Mouse (Mus musculus) lung, postnatal 36 days (tissue): ENCODE data around the gene Carnmt1.
A peak's percentile ranks its signal among the peaks of the same experiment; 100 is the strongest.

Experiments
- DNase-seq: peaks from one replicate; pipeline ENCODE4 v3.0.0; 2022; ENCODE audit warnings: mixed read lengths

Carnmt1 gene

GRCm38 (mm10) chr19:18654984-18655383, 15.6 kb upstream of the Carnmt1 start:
- DNase-seq = no peak

DNA sequence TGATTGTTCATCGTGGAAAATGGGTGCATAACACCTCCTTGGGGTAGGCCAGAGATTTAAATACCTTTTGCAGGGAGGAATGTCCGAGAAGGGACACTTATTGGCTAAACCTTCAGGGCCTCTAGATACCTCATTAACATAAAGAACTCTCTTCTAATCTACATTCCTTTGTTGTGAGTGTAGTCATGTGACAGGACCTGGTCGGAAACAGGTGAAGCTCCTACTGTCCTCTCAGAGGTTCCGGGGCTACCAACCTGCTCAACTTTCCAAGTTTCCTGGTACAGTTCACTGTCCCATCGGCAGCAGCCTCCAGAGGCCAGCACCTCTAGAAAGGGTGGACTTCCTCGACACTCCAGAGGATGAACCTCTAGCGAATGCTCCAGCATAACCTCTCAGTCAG, 14.6 kb upstream of the Carnmt1 start:
- DNase-seq = no peak

DNA sequence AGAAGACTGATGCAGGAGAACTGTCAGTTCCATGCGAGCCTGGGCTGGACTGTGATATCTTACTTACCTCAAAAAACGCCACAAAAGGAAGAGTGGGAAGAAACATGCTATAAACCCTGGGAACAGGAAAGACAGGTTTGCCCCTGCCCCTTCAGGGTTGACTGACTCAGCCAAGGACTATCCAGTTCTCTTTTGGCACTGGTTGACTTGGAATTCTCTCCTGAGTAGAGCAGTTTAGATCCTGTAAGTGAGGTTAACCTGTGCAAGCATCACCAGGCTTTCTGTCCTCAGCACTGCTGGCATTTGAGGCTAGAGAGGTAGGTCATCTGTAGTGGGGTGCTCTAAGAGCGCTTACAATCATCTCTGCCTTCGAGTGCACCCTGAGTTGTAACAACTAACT, 12.1 kb upstream of the Carnmt1 start:
- peak; percentile 52 for DNase-seq

GRCm38 (mm10) chr19:18659349-18659748, 11.2 kb upstream of the Carnmt1 start:
- no peak for DNase-seq

DNA sequence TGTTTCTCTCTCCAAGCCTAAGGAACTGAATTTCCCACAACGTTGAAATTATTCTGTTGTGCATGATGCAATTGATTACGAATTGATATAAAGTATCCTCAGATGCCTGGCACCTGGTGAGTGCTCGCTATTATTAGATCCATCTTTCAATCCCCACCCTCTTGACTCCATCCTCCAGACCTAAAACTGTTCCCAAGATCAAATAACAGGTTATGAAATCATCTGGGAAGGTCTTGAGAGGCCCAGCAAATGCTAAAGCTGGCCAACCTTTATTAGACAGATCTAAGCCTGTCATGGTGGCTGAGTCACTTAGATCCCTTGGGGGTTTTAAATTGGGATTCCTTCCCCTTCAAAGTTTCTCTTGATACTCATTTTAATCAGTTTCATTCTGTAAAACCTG, 10.1 kb upstream of the Carnmt1 start:
- no peak for DNase-seq

GRCm38 (mm10) chr19:18661683-18662082, 8.9 kb upstream of the Carnmt1 start:
- no peak for DNase-seq

DNA sequence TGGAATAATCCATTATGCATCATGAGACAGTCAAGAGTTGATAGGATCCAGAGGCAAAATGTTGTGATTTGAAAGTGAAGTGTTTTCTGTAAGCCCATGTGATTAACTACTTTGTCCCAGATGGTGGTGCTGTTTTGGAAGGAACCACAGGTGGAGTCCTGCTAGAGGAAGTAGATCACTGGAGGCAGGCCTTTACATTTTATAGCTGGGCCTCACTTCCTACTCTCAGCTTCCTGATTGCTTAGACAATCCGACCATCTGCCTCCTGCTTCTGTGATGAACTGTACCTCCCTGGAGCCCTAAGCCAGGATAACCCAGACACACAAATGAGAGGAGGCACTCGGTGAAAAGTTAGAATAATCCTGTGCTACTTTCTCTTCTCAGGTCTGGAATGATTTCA, 6.7 kb upstream of the Carnmt1 start:
- no peak for DNase-seq

GRCm38 (mm10) chr19:18666966-18667365, 3.6 kb upstream of the Carnmt1 start:
- DNase-seq = no peak

GRCm38 (mm10) chr19:18669551-18669950, 1.0 kb upstream of the Carnmt1 start:
- no peak for DNase-seq

GRCm38 (mm10) chr19:18671056-18671741, 635 bp downstream of the Carnmt1 start:
- peak; percentile 49 for DNase-seq

- peak; percentile 25 for DNase-seq
Observed at GRCm38 (mm10) chr19:18672498-18672897, 1.9 kb downstream of the Carnmt1 start.

GRCm38 (mm10) chr19:18673116-18673515, 2.6 kb downstream of the Carnmt1 start:
- DNase-seq = peak; percentile 17

- no peak for DNase-seq
Observed at GRCm38 (mm10) chr19:18682142-18682541, 11.6 kb downstream of the Carnmt1 start.

GRCm38 (mm10) chr19:18687556-18687955, 17.0 kb downstream of the Carnmt1 start:
- DNase-seq = peak; percentile 76

DNA sequence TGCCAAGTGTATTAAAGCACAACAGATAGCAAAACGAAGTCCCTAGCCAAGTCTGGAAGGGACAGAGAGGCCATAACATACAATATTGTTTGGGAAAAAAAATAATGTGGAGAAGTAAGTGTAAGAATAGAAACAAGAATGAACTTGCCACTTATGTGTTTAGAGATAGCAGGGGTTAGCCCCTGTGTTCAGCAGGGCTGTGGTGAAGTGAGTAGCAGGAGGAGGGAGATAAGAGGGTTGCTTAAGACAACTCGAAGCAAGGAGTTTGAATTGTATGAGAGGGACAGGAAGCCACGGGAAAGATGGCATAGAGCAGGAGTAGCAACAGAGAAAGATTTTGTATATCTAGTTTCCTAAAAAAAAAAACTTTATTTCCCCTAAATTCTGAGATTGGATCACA, 21.6 kb downstream of the Carnmt1 start:
- DNase-seq = no peak

DNA sequence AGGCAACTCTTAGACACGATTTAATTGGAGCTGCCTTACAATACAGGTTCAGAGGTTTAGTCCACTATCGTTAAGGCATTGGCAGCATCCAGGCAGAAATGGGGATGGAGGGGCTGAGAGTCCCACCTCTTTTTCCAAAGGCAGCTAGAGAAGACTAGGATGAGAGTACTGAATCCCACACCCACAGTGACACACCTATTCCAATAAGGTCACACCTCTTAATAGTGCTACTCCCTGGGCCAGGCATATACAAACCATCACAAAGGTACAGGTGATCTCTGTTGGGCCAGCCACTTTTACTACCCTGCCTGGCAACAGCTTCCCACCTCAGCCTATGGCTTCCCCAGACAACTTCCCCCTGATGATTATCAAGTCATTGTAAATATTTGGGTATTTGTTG, 22.2 kb downstream of the Carnmt1 start:
- DNase-seq = no peak

DNA sequence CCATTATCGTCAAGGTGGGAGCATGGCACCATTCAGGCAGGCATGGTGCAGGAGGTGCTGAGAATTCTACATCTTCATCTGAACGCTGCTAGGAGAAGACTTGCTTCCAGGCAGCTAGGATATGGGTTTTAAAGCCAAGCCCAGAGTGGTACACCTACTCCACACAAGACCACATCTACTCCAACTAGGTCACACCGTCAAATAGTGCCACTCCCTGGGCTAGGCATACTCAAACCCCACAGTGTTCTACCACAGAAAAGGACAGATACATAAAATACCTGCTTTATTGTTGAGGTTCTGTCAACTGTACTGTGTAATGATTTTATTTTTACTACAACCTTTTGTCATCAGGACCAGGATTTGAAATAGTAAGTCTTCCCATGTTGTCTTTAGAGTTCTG, 24.6 kb downstream of the Carnmt1 start:
- DNase-seq = no peak

DNA sequence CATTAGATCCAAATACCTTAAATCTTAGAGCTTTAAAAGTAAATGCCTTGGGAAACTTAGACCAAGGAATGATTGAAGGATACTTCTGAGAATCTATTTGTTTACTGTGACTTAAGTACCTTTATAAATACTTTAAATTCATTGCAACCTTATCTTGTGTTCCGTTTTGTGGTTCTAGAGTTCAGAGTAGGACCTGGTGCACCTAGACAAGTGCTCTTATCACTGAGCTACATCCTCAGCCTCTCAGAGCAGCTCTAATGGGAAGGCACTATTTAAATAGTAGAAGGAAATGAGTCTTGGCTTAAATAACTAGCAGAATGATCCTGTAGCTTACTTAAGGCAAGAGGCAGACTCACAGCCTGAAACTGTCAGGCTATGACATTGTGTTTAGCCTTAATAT, 25.0 kb downstream of the Carnmt1 start:
- no peak for DNase-seq

DNA sequence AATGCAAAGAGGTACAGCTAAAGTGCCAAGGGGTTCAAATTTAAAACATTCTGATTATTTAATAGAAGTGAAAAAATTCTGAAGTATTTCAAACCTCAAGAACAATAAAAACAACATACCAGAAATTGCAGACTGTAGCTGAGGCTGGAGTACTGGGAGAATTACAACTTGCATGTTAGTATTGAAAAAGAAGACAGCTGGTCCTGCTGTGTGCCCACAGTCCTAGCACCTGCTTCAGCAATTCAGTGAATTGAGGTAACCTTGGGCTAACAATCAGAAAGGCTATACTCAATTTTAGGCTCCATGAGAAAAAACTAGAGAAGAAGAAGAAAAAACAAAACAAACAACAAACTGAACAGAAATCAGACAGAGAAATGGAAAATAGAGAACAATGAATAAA, 37.5 kb downstream of the Carnmt1 start:
- DNase-seq = no peak

DNA sequence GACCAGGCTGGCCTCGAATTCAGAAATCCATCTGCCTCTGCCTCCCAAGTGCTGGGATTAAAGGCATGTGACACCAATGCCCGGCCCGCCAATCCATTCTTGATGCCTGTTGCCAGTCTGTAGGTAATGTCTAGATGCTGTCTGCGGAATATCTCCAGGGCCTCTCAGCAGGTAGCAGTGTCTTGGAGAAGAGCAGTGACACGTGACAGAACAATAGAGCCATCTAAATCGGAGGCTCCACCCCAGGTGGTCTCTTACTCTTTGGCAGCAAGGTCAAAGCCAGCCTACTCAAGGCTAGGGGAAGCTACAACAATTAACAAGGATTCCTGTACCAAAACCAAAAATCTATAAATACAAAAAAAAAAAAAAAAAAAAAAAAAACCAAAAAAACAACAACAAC, 40.3 kb downstream of the Carnmt1 start:
- no peak for DNase-seq

DNA sequence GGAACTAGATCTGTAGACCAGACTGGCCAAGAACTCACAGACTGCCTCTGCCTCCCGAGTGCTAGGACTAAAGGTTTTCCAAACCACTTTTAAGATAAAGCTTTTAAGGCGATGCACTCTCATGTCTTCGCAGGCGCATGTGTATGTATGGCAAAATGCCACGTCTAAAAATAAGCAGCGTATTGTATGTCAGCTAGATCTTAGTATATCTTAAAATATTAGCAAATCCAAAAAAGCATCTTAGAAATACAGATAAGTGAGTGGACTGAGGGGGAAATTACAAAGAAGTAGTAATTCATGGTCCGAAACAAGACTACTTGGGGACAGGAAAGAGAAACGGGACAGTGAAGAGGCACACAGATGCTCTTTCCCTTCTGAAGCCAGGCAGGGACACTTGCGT, 41.0 kb downstream of the Carnmt1 start:
- DNase-seq = no peak

GRCm38 (mm10) chr19:18712153-18712865, 41.7 kb downstream of the Carnmt1 start:
- no peak for DNase-seq

GRCm38 (mm10) chr19:18712866-18713300, 42.3 kb downstream of the Carnmt1 start, which contains the start of gene D030056L22Rik:
TSS of gene D030056L22Rik (plus strand) at chr19:18713193.
- DNase-seq = peak; percentile 99

DNA sequence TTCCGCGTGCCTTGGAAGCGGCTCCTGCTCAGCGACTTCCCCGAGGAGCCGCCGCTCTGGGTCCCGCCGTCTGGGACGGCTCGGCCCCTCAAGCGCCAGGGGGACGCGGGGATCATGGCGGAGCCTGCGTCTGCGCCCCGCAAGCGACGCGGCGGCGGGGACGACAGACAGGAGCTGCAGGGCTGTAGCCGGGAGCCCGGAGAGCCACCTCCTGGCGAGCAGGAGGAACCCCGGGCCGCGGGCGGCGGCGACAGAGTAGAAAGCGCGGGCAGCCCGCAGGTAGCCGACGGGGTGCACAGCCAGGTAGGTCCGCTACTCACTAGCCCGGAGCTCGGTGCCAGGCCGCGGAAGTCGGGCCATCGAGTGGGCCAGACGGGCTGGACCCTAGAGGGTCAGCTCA, 42.8 kb downstream of the Carnmt1 start:
- peak; percentile 58 for DNase-seq

DNA sequence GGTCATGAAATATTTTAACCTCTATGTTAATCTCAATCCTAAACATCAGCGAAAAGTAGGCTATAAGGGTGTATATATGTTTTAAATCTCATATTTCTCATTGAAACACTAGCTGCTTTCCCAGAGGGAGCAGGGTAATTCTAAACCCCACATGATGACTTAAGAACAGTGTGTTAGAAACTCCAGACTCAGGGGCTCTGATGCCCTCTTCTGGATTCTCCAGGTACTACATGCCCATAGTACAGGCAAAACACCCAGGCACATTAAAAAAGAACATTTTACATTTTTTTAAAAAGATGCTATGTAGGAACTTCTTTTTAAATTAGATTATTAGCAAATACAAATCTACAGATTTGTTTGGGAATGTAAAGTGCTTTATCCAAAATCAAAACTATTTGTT, 45.8 kb downstream of the Carnmt1 start:
- peak; percentile 94 for DNase-seq
